Mouse (Mus musculus) hindbrain, embryonic 11.5 days (tissue): ENCODE results near the gene Exosc9. TPM values are rescaled to one million over a fixed set of nuclear protein-coding genes. Genes with fewer than 3 reads are reported as not detected.

ENCODE experiments used
- ATAC-seq: fragments of 200-750 bp; cut with Nextera tagmentation; 2 replicates; pipeline ENCODE4 v1.8.0; 2017; ENCODE audit warnings: mild to moderate bottlenecking, moderate TSS enrichment, moderate library complexity; ENCODE audit not compliant: low FRiP score
- DNase-seq: peaks from one replicate; pipeline ENCODE4 v3.0.0-alpha.2; 2015; ENCODE audit warnings: low spot score
- H3K27ac ChIP-seq: fragments of 300-500 bp; sonication (generic); 2 replicates; pipeline ENCODE4 v1.5.1; 2014; ENCODE audit warnings: mild to moderate bottlenecking, low read depth, low read length
- H3K27me3 ChIP-seq: fragments of 300-500 bp; sonication (generic); 2 replicates; pipeline ENCODE4 v1.6.1; 2014; ENCODE audit warnings: mild to moderate bottlenecking, low read length, moderate library complexity, mixed read lengths; ENCODE audit not compliant: control insufficient read depth, insufficient read depth
- H3K36me3 ChIP-seq: fragments of 300-500 bp; sonication (generic); 2 replicates; pipeline ENCODE4 v1.6.1; 2014; ENCODE audit warnings: mild to moderate bottlenecking, low read length, moderate library complexity, mixed read lengths; ENCODE audit not compliant: control insufficient read depth, insufficient read depth
- H3K4me1 ChIP-seq: fragments of 300-500 bp; sonication (generic); replicated peaks from 2 replicates; pipeline ENCODE4 v1.6.1; 2014; ENCODE audit warnings: low read length, mixed read lengths; ENCODE audit not compliant: control insufficient read depth, insufficient read depth
- H3K4me2 ChIP-seq: fragments of 300-500 bp; sonication (generic); replicated peaks from 2 replicates; pipeline ENCODE4 v1.6.1; 2014; ENCODE audit warnings: mild to moderate bottlenecking, low read depth, low read length
- H3K4me3 ChIP-seq: fragments of 300-500 bp; sonication (generic); 2 replicates; pipeline ENCODE4 v1.5.1; 2014; ENCODE audit warnings: low read depth, low read length
- H3K9ac ChIP-seq: fragments of 300-500 bp; sonication (generic); 2 replicates; pipeline ENCODE4 v1.6.1; 2014; ENCODE audit warnings: low read depth, low read length
- H3K9me3 ChIP-seq: fragments of 300-500 bp; sonication (generic); 2 replicates; pipeline ENCODE4 v1.6.1; 2016; ENCODE audit warnings: low read length; ENCODE audit not compliant: control insufficient read depth
- WGBS: fragments of 180-500 bp; shearing (Covaris S2); extraction: QIAGEN DNeasy Blood & Tissue Kit; methylation state at CpG from one replicate; pipeline ENCODE4 v1.1.7; 2014; 5-methylcytosine and 5-hydroxymethylcytosine counted together
- polyA plus RNA-seq: library from polyadenylated mRNA; unstranded; fragments of >200 nt; fragmentation: Nextera tagmentation; extraction: Ambion mirVana; gene quantifications from 2 replicates; pipeline ENCODE4 v1.2.1, GENCODE M21; 2014

The Exosc9 gene
- polyA plus RNA-seq, result 104 and 108 TPM in 2 replicates

- Histone ChIP-seq H3K4me3 (peak within 1 kb of the TSS; percentile 78), H3K9ac (peak within 1 kb of the TSS; percentile 72), H3K4me2 (peak within 1 kb of the TSS; percentile 76), H3K36me3 (no peaks in the 10 kb centered on the region; the same call in 1 of the 2 replicates), H3K27me3 (no peaks in the 10 kb centered on the region), H3K4me1 (no peaks in the 10 kb centered on the region), H3K27ac (peak within 1 kb of the TSS; percentile 72), H3K9me3 (no peaks in the 10 kb centered on the region)
- DNase-seq (peak; percentile 97), ATAC-seq (peak; percentile 96)
- under 1% methylated on average over 39 of the region's 39 CpGs for WGBS
Measured at GRCm38 (mm10) chr3:36552406-36553047, at the start of gene Exosc9. TSS of gene Exosc9 (plus strand) at chr3:36552606.

DNA sequence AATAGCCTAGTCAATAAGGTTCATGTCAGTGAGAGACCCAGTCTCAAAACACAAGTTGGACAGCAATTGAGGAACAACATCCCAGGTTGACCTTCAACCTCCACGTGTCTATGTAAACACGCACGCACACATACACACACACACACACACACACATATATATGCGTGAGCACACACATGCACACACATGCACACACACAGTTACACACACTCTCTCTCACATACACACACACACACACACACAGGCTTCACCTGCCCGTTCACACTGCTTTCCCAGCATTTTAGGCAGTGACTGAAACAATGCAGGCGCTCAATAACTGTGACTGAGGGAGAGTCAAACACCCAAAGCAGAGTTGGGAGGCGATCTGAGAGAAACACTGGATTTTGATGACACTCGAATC lies 47.1 kb upstream of the Exosc9 start:
- DNase-seq (no peak), ATAC-seq (no peak)
- Histone ChIP-seq H3K36me3 (no peaks in the 10 kb centered on the region), H3K27ac (no peak overlapping the region), H3K9ac (no peak overlapping the region), H3K4me1 (no peaks in the 10 kb centered on the region), H3K9me3 (no peaks in the 10 kb centered on the region), H3K27me3 (no peaks in the 10 kb centered on the region), H3K4me2 (no peak overlapping the region), H3K4me3 (no peak overlapping the region)
- WGBS, result 83% methylated on average over 8 of the region's 8 CpGs

DNA sequence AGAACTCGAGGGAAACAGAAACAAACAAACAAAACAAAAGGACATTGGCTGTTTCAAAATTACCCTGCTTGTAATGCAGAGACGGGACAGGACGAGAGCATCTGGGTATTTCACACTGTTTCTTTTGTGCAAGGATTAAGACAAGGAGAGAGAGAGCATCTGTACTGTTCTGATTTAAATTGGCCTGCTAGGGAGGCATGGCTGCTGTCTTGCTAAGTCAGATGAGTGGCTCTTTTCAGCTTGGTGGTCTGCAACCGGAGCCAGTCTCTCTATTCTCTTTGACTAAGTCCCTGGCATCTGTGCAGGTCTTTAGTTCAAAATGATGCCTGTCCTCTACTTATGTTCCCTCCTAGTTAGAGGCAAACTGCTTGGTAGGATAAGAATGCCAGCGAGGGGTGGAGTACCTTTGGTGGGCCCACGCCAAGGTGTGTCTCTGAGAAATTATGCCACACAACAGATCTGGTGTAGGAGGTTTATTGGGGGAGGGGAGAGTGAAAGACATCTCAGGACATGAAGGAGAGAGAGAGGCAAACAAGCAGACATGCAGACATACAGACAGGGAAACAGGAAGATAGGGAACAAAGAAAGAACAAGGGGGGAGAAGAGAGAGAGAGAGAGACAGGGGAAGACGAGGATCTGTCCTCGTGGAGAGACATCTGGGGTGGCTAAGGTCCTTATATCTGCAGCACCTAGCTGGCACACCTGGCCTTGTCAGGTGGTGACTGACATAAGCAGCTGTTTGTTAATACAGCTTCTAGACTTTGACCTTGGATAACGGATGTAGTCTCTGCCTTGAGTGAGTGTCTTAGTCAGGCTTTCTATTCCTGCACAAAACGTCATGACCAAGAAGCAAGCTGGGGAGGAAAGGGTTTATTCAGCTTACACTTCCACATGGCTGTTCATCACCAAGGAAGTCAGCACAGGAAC lies 46.3 kb upstream of the Exosc9 start:
- Histone ChIP-seq H3K4me2 (no peak overlapping the region), H3K27ac (0 out of 2 replicates have a peak overlapping the region, but pooled peaks have one; percentile 3), H3K36me3 (no peaks in the 10 kb centered on the region), H3K9ac (no peak overlapping the region), H3K4me3 (no peak overlapping the region), H3K4me1 (no peaks in the 10 kb centered on the region), H3K27me3 (no peaks in the 10 kb centered on the region), H3K9me3 (no peaks in the 10 kb centered on the region)
- WGBS, result 65% methylated on average over 10 of the region's 10 CpGs
- DNase-seq, result no peak
- no peak for ATAC-seq

GRCm38 (mm10) chr3:36511491-36511890 lies 40.9 kb upstream of the Exosc9 start:
- H3K4me1 ChIP-seq, result no peaks in the 10 kb centered on the region
- DNase-seq, result no peak
- H3K9me3 ChIP-seq, result no peaks in the 10 kb centered on the region
- H3K4me3 ChIP-seq, result no peak overlapping the region
- ATAC-seq, result no peak
- H3K27ac ChIP-seq, result no peak overlapping the region
- 94% methylated on average over 6 of the region's 6 CpGs for WGBS
- no peak overlapping the region for H3K4me2 ChIP-seq
- no peak overlapping the region for H3K9ac ChIP-seq
- H3K27me3 ChIP-seq, result no peaks in the 10 kb centered on the region
- H3K36me3 ChIP-seq, result no peaks in the 10 kb centered on the region

DNA sequence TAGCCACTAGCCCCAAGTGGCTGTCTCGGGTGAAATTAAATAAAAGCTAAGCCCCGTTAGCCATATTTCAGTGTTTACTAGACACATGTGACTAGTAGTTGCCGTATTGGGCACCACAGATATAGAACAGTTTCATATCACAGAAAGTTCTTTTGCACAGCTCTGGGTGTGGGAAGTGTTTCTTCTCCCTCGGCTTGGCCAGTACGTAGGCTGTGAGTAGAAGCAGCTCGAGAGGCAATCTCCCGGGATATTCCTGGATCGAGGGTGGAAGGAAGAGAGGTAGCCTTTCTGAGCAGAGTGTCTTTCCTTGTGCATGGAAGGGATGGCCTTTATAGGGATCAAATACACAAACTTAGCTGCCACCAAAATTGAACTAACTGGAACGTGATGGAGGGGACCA lies 36.2 kb upstream of the Exosc9 start:
- H3K27me3 ChIP-seq, result peaks cover 9% of the 10 kb centered on the region
- H3K9me3 ChIP-seq, result no peaks in the 10 kb centered on the region
- no peak overlapping the region for H3K9ac ChIP-seq
- 94% methylated on average over 9 of the region's 9 CpGs for WGBS
- H3K4me2 ChIP-seq, result no peak overlapping the region
- no peak overlapping the region for H3K4me3 ChIP-seq
- H3K36me3 ChIP-seq, result no peaks in the 10 kb centered on the region
- ATAC-seq (no peak), DNase-seq (no peak)
- H3K27ac ChIP-seq, result no peak overlapping the region
- H3K4me1 ChIP-seq, result no peaks in the 10 kb centered on the region

- 1% methylated on average over 51 of the region's 51 CpGs for WGBS
- peak within 1 kb of the TSS; percentile 57 for H3K9ac ChIP-seq
- no peaks in the 10 kb centered on the region for H3K4me1 ChIP-seq
- peak; percentile 66 for DNase-seq
- ATAC-seq, result peak; percentile 59
- H3K9me3 ChIP-seq, result no peaks in the 10 kb centered on the region
- H3K27me3 ChIP-seq, result peaks cover 12% of the 10 kb centered on the region
- no peaks in the 10 kb centered on the region for H3K36me3 ChIP-seq
- peak within 1 kb of the TSS; percentile 94 for H3K4me2 ChIP-seq
- H3K4me3 ChIP-seq, result peak within 1 kb of the TSS; percentile 50
- no peak within 1 kb of the TSS for H3K27ac ChIP-seq
Measured at GRCm38 (mm10) chr3:36521073-36522060, 31.0 kb upstream of the Exosc9 start, which contains the start of gene Gm11549. TSS of gene Gm11549 (minus strand) at chr3:36521813.

GRCm38 (mm10) chr3:36522137-36522536 lies 30.3 kb upstream of the Exosc9 start:
- peaks cover 12% of the 10 kb centered on the region for H3K27me3 ChIP-seq
- H3K4me1 ChIP-seq, result no peaks in the 10 kb centered on the region
- H3K4me3 ChIP-seq, result no peak overlapping the region
- H3K27ac ChIP-seq, result no peak overlapping the region
- H3K9ac ChIP-seq, result no peak overlapping the region
- DNase-seq, result peak; percentile 21
- no peak overlapping the region for H3K4me2 ChIP-seq
- 6% methylated on average over 4 of the region's 4 CpGs for WGBS
- no peak for ATAC-seq
- H3K36me3 ChIP-seq, result no peaks in the 10 kb centered on the region
- H3K9me3 ChIP-seq, result no peaks in the 10 kb centered on the region

- no peak overlapping the region for H3K4me3 ChIP-seq
- H3K27me3 ChIP-seq, result peaks cover 12% of the 10 kb centered on the region
- H3K27ac ChIP-seq, result no peak overlapping the region
- DNase-seq (no peak), ATAC-seq (no peak)
- H3K4me1 ChIP-seq, result no peaks in the 10 kb centered on the region
- no peaks in the 10 kb centered on the region for H3K36me3 ChIP-seq
- H3K9ac ChIP-seq, result no peak overlapping the region
- WGBS, result 79% methylated on average over 3 of the region's 3 CpGs
- H3K4me2 ChIP-seq, result no peak overlapping the region
- H3K9me3 ChIP-seq, result no peaks in the 10 kb centered on the region
Measured at GRCm38 (mm10) chr3:36524466-36524865, 27.9 kb upstream of the Exosc9 start.
